Mouse (Mus musculus) gastrocnemius, adult 18-20 months (tissue): ENCODE measurements around the gene Sctr. TPM values are rescaled to one million over a fixed set of nuclear protein-coding genes. Genes with fewer than 3 reads are reported as not detected.

ENCODE experiments used
- DNase-seq: peaks from one replicate; pipeline ENCODE4 v3.0.0; 2021; ENCODE audit warnings: low spot score
- long read RNA-seq, 2 experiments: library from polyadenylated mRNA; stranded (forward); transcript quantifications; one replicate each; pipeline ENCODE4 v2.0.0; 2021
- total RNA-seq, 2 experiments: library from RNA; stranded (reverse); gene quantifications; 2 replicates each; pipeline ENCODE4 v1.2.3; 2021

Sctr gene
- 1 to 10 TPM; 3.4 to 4.2 TPM for total RNA-seq
- long read RNA-seq, experiment 1, partial matches to known transcripts = 4 of 4 reads
- long read RNA-seq, experiment 1, other reads (novel, unspliced or antisense) = 0 of 4 reads
- long read RNA-seq, experiment 2, partial matches to known transcripts = 2 of 3 reads
- long read RNA-seq, experiment 2, other reads (novel, unspliced or antisense) = 1 of 3 reads

DNA sequence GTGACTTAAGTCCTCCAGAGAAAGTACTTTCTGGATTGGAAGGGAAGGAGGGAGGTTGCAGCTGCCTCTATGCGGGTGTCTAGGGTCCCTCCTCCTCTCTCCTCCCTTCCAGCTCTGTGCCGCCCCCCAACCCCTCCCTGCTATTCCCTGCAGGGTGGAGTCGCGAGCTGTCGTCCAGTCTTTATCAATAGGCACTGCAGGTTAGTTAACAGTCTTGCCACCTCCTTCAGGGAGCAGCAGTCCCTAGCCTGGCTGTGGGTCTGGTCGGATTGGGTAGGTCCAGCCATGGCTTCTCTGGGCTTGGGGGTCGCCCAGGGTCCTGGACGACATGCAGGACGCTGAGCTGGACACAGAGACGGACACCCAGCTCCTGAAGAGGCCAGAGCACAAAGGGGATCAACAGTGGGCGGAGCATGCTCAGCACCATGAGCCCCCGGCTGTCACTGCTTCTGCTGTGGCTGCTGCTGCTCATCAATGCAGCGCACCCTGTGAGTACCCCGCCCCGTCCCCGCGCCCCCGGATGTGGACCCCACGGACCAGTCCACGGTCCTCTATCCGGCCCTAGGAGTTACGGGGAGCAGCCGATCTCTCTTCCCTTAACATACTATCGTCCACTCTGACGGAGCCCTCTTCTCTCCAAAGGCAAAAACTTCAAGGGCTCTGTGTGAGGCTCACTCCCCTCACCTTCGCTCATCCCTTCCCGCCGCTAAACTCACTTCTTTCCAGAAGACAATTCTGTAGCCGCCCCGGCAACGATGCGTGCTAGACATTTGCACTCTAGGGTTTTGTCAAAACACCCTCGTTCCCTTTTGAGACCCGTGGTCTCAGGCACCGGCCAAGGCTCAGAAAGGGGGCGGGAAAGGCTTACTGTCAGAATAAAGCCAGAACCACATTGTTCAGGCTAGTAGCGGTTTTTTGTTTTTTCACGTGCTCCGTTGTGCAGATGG is at the start of gene Sctr:
Gene Sctr (plus strand): TSS at position 51 of the 947 bp plus-strand sequence.
- no peak for DNase-seq

DNA sequence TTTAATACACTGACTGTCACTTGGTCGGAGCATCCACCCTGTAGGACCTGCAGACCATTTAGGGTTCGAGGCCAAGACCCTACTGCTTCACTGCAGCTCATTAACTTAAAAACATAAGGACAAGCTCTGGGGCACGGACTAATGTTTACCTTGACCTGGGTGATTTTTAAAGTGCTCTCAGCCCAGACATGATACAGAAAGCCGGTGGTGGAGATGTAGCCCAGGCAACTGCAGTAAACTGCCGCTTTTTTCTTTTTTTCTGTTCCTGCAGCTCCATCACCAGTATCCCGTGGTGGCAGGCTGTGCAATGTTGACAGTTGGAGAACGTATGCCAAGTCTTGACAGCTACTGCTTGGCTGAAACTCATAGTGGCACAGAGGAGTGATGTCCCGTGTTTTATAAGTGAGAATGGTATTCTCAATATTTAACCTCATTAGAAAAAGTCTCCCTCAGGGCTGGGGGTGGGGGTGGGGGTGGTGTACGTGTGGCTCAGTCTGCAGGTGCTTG is 48.9 kb upstream of the Sctr start:
- DNase-seq = no peak

DNA sequence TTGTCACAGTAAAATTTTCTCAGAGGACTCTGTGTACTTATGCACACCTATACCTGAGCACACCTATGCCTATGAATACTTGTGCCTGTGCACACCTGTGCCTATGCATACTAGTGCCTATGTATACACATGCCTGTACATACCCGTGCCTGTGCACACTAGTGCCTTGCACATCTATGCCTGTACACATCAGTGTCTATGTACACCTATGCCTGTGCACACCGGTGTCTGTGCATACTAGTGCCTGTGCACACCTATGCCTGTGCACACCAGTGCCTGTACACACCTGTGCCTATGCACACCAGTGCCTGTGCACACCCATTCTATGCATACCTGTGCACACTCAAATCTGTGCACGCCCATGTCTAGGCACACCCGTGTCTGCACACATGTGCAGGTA is 47.2 kb upstream of the Sctr start:
- no peak for DNase-seq

DNA sequence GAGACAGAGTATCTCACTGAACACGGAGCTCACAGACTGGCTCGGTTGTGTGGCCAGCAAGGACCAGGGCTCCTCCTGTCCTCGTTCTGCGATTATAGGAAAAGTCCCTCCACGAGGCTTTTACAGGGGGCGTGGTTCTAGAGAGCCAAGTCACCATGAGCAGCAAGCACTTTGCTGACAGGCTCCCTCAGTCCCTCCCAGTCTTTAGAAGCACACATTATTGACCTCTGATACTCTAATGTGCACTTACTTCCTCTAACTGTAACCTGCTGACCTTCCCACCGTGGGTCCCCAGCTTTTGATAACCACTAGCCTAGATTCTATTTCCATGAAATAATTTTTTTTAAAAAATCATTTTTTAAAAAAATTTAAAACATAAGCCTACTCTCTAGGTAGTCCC is 46.8 kb upstream of the Sctr start:
- no peak for DNase-seq

DNA sequence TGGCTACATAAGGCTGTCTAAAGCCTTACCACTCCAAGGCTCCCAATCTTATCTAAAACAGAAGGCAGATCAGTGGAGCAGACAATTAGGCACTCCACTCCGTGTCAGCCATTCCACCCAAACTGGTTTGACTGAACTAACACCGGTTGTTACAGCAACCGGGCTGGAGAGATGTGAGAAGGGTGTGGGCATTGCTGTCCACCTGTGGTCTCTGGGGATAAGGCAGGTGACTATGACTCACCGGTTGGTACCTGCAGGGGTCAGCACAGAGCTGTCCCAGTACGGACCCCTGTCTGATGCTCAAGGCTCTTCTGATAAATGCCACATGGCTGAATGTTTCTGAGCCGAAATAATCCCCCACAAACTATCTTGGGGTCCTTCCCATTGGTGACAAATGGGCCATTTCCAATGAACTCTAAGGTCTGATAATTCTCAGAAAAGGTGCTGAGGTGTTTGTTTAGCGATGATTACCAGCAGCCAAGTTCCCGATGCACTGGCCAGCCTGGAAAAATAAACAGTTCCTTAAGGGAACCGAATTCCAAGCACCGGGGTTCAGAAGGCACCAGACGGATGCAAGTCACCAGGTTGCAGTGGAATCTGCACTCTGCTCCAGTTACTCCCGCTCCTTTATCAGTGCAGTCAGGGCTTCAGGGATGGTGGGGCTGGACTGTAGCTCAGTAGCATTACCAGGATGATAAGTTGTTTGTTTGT is 40.7 kb upstream of the Sctr start:
- no peak for DNase-seq

DNA sequence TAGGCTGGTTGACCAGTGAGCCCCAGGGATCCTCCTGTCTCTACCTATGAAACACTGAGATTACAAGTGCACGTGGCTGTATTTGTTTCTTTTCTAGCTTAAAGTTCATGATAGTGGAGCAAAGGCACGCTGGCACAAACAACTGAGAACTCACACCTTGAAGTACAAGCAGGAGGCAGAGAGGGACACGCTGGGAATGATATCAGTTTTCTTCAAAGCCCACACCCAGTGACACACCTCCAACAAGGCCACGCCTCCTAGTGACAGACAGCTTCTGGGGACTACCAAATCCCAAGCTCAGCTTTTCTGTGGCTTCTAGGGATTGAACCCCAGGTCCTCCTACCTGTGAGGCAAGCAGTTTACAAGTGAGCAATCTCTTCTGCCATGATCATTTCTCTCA is 33.6 kb upstream of the Sctr start:
- no peak for DNase-seq

DNA sequence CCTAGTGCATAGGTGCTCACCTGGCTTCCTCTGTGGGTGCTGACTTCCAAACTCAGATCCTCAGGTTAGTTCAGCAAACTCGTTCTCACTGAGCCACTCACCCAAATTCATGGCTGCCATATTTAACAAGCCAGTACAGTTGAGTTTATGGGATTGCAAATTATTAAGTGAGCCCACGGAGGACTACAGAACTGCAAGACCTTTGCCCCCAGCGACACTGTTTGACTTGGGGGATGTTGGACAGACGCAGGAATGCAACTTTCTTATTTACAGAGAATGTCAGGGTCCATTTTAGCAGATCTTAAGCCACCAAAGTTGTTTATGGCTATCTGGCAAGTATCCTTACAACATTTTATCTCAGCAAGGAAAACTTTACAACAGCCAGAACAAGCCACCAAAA is 31.6 kb upstream of the Sctr start:
- DNase-seq = no peak

DNA sequence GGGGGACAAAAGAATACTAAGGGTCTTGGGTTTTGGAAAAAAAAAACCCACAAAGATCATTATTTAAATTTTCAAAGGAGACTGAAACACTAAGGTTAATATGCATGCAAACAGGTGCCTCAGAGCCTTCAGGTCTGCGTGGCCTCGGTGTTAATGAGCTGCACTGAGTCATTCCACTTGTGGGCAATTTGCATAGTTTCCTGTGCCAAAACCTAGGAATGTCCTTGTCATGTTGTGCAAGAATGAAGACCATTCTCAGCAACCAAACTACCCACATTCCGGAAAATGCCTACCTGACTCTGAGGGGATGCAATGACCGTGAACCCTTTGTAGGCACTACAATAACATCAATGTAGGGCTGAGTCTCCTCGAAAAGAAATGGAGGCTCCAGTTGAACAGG is 20.1 kb upstream of the Sctr start:
- DNase-seq = no peak

DNA sequence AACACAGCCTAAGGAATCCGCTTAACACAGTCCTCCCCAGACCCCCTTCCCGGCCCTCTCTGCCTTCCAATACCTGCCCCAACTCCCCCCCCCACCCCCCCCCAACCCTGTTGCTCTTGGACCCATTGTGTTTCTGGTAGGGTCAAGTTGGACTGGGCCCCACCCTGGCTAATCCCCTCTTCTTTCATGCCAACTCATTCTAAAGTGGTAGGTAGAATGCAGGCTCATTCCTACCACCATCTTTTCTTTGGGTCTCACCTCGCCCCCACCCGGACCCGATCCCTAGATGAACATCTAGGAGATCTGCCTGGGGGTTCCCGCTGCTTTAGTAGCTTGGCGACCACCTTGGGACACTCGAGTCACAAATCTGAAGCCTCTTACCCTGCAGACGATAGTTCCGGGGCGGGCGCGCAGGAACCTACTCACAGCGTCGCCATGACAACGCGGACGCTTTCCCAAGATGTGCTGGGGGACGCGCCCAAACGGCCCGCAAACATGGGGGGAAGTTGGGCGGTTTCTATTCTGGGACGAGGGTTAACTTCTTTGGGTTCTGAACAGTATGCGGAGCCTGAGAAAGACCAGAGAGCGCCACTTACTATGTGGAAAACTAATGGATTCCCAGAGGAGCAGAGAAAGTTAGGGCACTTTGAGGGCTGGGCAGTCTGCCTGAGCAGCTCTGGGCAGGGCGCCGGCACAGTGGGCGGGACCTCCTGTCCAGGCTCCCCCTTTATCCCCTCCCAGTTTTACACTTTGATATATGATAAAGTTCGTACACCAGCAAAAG is 9.7 kb upstream of the Sctr start, which contains the start of gene Cfap221:
Gene Cfap221 (minus strand): TSS at position 437 of the 784 bp plus-strand sequence.
- DNase-seq = peak; percentile 7

DNA sequence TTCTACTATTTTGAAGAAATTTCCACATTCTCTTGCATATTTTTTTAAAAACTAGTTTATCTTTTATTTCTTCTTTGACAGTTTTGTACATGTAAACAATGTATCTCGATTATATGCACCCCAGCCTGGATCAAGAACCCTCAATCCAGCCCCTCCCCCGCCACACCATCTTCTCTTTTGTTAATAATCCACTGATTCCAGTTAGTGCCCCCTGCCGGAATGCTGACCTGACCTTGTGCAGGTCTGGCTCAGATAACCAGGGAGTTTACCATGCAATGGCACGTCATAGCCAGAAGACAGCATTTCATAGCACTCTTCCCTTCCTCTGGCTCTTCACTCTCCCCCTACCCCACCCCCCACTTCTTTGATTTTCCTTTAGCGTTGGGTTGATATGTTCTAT is 9.1 kb upstream of the Sctr start:
- no peak for DNase-seq

DNA sequence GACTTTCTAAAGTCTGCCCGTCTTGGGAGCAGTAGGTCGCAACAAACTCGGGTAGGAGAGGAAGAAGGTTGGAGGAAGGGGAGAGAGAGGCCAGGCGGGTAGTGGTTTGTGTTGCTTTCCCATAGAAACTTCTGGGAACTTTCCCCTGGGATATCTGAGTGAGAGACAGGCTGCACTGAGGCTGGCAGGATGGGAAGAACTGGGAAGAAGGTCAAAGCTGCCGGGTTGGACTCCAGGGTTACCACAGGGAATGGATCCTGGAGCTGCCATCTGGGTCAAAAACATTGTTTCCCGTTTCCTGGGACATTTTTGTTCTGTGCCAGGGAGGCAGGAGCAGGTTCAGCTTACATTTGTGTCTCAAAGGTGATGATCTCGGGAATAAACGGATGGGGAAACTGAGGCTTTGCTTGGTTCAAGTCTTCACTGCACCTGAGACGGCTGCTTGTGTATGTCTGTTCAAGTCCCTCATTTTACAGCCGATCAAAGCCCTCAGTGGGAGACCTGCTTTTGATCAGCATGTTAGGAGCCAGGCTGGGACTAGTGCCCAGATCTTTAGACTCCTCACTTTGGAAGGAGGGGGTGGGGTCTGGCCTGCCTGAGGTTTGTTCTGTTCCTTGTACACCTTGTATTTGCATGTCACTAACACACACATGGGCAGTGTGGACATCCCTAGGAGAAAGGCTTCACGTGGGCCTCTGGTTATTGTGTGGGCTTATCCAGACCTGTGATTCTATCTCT is 1.3 kb downstream of the Sctr start:
- DNase-seq = no peak

DNA sequence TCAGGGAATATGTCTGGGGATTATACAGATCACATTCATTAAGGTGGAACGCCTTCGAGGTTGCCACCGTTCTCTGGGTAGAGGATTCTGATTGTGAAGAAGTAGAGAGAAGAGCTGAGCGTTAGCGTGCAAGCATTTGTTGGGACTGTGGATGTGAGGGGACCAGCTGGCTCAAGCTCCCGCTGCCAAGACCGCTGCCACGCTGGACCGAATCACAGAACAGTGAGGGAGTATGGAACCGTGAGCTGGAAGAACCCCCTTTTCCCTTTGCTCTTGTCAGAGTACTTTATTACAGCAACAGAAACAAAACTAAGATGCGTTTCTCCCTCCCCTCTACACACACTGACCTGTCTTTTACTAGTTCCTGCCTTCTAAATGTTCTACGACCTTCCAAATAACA is 5.9 kb downstream of the Sctr start:
- no peak for DNase-seq

DNA sequence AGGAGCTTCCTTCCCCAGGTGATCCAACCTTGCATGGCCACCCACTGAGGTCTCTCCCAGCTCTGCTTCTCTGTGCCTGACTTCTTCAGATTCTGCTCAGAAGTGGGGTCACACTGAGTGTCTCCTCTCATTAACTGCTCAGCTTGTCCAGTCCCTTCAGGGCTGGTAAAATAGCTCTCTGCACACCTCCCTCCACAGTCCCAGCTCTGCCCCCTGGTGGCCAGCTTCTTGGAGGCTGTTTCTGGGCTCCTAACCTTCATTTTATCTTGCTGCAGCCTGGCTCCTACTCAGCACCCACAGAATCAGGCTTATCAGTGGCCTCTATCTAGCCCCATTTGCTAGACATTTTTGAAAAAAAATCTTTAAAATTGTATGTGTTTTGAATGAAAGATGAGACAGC is 6.4 kb downstream of the Sctr start:
- DNase-seq = peak; percentile 61

DNA sequence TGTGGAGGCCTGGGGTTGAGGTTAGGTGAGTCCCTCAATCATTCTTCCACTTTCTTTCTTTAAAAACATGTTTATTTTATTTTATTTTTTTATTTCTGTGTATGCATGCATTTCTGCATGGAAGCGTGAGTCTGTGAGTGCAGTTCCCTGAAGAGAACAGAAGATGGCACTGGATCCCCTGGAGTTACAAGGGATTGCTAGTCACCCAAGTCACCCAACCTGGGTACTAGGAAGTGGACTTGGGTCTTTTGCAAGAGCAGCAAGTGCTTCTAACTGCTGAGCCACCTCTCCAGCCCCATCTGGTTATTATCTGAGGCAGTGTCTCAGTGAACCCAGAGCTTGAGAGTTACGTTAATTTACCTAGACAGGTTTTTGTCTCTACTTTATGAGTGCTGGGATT is 9.5 kb downstream of the Sctr start:
- DNase-seq = no peak

DNA sequence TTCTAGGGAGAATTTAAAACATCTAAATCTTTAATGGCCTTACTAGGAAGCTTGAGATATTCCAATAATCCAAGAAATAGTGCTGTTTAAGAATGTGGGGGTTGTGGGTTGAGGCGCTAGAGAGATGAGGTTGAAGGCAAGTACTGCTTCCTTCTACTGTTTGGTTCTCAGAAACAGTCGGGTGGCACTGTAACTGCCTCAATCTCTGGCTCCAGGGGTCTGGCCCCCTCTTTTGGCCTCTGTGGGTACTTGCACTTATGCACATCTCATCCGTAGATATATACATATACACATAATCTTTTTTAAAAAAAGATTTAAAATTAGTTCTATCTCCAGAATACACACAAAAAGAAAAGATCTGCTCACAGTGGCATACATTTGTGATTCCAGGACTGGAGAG is 12.2 kb downstream of the Sctr start:
- no peak for DNase-seq

DNA sequence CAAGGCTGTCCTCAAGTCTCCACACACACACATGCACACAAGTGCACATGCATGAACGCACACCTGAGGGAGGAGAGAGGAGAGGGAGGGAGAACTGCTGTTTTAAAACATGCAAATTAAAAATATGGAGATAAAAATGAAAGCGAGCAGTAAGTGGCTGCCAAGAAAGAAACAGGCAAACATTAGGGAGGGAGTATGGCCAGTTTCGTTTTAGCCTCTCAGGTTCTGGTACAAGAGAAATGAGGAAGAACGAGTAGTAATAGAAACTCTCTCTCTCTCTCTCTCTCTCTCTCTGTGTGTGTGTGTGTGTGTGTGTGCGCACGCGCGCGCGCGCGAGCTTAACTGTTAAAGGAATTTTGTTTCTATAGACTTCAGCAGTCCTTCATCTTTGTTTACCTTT is 12.7 kb downstream of the Sctr start:
- DNase-seq = no peak

DNA sequence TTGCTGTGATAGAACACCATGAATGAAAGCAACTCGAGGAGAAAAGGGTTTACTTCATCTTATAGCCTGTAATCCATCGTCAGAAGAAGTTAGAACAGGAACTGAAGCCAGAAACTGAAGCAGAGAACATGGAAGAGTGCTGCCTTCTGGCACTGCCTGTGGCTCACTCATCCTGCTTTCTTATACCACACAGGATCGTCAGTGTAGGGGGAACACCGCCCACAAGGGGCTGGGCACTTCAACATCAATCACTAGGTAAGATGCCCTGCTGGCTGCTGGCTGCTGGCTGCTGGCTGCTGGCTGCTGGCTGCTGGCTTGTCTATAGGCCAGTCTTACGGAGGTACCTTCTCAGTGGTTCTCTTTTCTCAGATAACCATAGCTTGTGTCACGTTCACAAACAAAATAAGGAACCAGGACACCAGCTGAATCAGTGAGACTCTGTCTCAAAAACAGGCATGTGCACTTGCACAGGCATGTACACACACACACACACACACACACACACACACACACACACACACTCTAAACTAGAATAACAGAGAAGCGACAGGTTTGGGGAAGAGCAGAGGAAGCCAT is 13.7 kb downstream of the Sctr start:
- DNase-seq = no peak

DNA sequence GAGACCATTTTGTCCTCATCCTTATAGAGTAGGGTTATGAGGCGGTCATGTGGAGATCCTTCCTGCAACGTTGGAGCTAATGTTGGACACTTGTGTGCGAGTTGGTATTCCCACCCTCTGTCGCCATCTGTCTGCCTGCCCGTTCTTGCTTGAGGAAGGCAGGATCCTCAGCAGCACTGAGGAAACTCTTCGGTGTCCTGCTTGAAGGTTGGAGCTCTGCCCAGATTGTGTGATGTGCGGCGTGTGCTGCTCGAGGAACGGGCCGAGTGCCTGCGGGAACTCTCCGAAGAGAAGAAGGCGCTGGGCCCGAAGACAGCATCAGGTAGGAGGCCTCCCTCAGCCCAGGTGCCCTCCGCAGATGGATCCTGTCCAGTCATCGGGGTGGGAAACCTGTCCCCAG is 15.3 kb downstream of the Sctr start:
- no peak for DNase-seq

DNA sequence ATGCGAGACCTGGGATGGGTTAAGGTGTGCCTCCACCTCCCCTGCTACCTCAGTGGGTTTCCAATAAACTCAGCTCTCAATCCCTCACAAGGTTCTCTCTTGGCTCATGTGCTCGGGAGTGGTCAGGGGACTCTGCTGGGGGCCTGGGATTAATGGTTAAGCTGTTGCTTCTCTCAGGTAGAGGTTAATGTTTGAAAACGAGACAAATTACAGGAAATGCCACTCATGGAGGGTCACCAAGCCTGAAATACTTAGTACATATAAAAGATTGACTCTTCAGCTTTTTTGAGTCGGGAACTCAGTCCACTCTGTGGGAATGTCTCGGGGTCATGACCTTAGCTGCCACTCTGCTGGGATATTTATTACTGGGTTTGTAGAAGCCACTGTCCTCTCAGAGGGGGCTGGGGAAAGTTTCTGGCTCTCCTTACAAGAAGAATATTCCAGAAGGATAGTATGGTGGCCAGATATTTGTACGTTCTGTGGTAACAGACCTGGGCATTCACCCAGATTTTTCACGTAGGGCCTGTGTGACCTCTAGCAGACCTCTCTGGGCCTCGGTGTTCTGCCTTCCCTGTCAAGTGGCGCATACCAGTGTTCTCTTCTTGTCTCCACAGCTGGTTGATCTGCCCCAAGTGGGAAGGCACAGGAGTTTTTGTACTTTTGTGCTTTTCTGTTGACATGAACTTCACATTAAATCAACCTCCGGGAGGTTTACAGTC is 17.8 kb downstream of the Sctr start:
- peak; percentile 28 for DNase-seq

DNA sequence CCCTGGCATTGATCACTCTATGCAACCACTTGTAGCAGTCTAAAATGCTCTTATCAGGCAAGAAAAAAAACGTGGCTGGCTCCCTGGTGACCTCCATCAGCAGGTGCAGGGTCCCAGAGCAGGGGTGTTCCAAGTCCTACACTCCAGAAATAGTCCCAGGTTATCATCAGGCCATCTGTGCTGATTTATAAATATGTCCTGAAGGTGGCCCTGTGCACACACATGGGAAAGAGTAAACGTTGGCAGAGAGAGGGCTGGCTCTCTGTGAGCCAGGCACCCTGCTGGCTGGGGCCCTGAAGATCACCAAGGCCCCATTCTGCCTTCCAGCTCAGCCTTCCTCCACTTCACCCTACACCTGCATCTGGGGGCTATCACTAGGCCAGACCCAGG is 18.4 kb downstream of the Sctr start:
- DNase-seq = peak; percentile 32
